Mouse (Mus musculus): ENCODE measurements around the gene Psip1. TPM values are rescaled to one million over a fixed set of nuclear protein-coding genes. Genes with fewer than 3 reads are reported as not detected.
"Not testable (repeated sequence)": the region's sequence is repeated elsewhere in the genome, so short reads cannot be mapped to it uniquely, and the experiment has no call there.

Gene Psip1
- total and polyA plus RNA-seq, 2 experiments from 2014 or later = 298 to 309 TPM

DNA sequence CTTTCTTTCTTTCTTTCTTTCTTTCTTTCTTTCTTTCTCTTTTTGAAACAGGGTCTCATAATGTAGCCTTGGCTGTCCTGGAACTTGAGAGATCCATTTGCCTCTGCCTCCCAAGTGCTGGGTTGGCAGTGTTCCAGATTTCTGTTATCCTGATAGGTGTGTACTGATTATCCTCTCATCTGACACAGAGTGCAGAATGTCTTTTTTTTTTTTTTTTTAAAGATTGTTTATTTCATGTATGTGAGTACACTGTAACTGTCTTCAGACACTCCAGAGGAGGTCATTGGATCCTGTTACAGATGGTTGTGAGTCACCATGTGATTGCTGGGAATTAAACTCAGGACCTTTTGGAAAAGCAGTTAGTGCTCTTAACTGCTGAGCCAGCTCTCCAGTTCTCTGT is 33.5 kb upstream of the Psip1 start:
- H3K9me3 ChIP-seq (ENCODE audit: low read length) = no peaks in the 10 kb centered on the region
- no peaks in the 10 kb centered on the region for H3K27me3 ChIP-seq (ENCODE audit: insufficient read depth, low read length)
- H3K9ac ChIP-seq = no peak overlapping the region
- H3K27ac ChIP-seq (ENCODE audit: low read depth, low read length) = no peak overlapping the region
- H3K36me3 ChIP-seq (ENCODE audit: insufficient read depth) = no peaks in the 10 kb centered on the region
- H3K4me1 ChIP-seq (ENCODE audit: insufficient read depth) = 0 out of 2 replicates have a peak, but pooled peaks cover 5% of the 10 kb centered on the region
- no peak for ATAC-seq
- no peak overlapping the region for H3K4me3 ChIP-seq (ENCODE audit: low read depth, low read length)
- no peak for DNase-seq
- no peak overlapping the region for H3K4me2 ChIP-seq (ENCODE audit: low read depth)
- TF ChIP-seq CTCF (IDR thresholded peaks at IDR 0.05; ENCODE audit: low read depth) = no peak

DNA sequence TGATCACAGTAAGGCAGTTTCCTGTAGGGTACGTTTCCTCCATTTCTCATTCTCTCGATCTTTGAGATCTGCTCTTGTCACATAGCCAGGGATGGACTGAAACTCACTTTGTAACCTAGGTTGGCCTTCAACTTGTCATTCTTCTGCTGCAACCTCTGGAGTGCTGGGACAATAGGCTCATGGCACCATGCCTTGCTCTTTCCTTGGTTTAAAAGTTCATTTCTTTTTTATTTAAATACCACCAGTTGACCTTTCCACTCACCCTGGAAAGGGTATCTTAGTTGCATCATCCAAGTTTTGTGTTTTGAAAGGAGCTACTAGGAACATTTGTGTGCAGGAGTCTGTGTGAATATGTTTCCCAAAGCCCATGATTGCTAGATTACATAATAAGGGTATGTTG is 32.9 kb upstream of the Psip1 start:
- 0 out of 2 replicates have a peak, but pooled peaks cover 2% of the 10 kb centered on the region for H3K4me1 ChIP-seq (ENCODE audit: insufficient read depth)
- H3K27ac ChIP-seq (ENCODE audit: low read depth, low read length) = no peak overlapping the region
- H3K36me3 ChIP-seq (ENCODE audit: insufficient read depth) = no peaks in the 10 kb centered on the region
- no peaks in the 10 kb centered on the region for H3K9me3 ChIP-seq (ENCODE audit: low read length)
- H3K4me3 ChIP-seq (ENCODE audit: low read depth, low read length) = no peak overlapping the region
- 82% methylated on average over 2 of the region's 2 CpGs for WGBS
- H3K4me2 ChIP-seq (ENCODE audit: low read depth) = no peak overlapping the region
- no peak for ATAC-seq
- no peak overlapping the region for H3K9ac ChIP-seq
- H3K27me3 ChIP-seq (ENCODE audit: insufficient read depth, low read length) = no peaks in the 10 kb centered on the region
- DNase-seq = no peak
- TF ChIP-seq CTCF (IDR thresholded peaks at IDR 0.05; ENCODE audit: low read depth) = no peak

DNA sequence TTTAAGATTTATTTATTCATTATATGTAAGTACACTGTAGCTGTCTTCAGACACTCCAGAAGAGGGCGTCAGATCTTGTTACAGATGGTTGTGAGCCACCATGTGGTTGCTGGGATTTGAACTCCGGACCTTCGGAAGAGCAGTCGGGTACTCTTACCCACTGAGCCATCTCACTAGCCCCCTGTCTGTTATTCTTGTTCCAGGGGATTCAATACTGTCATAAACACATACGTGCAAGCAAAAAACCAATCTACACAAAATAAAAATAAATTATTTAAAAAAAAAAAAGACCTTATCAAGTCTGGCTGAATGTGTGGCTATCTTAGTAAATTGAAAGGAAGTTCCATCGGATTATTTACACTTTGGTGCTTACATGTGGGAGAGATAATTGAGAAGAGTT is 29.9 kb upstream of the Psip1 start:
- H3K9ac ChIP-seq; H3K9me3 ChIP-seq (ENCODE audit: low read length); H3K4me2 ChIP-seq (ENCODE audit: low read depth); DNase-seq; H3K27ac ChIP-seq (ENCODE audit: low read depth, low read length); H3K4me3 ChIP-seq (ENCODE audit: low read depth, low read length); H3K36me3 ChIP-seq (ENCODE audit: insufficient read depth); H3K4me1 ChIP-seq (ENCODE audit: insufficient read depth); ATAC-seq; H3K27me3 ChIP-seq (ENCODE audit: insufficient read depth, low read length): not testable (repeated sequence)
- WGBS = 98% methylated on average over 5 of the region's 6 CpGs

DNA sequence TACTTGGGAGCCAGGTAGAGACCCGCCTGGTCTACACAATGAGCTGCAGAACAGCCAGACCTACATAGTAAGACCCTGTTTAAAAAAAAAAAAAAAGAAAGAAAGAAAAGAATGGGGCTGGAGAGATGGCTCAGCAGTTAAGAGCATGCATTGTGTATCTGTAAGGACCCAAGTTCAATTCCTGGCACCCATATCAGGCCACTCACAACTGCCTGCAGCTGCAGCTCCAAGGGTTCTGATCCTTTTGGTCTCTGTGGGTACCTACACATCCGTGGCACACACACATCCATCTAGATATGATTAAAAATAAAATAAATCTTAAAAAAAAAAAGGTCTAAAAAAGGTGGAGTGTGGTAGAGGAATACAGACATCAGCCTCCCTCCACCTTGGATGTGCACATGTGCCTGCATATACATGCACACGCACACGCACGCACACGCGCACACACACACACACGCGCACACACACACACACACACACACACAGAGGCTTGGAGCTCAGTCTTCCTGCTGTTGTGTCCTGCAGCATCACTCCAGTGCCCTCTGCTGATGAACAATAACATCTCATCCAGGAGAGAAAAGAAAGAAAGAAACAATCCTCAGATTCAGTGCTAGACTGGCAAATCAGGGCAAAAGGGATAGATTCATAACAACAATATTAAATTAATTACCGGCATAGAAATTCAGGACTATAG is 28.9 kb upstream of the Psip1 start:
- DNase-seq = peak; percentile 31
- H3K27me3 ChIP-seq (ENCODE audit: insufficient read depth, low read length) = no peaks in the 10 kb centered on the region
- H3K4me1 ChIP-seq (ENCODE audit: insufficient read depth) = no peaks in the 10 kb centered on the region
- H3K9me3 ChIP-seq (ENCODE audit: low read length) = no peaks in the 10 kb centered on the region
- no peaks in the 10 kb centered on the region for H3K36me3 ChIP-seq (ENCODE audit: insufficient read depth)
- H3K4me3 ChIP-seq (ENCODE audit: low read depth, low read length) = no peak overlapping the region
- no peak overlapping the region for H3K27ac ChIP-seq (ENCODE audit: low read depth, low read length)
- peak; percentile 32; the same call in 1 of the 2 replicates for ATAC-seq
- WGBS = 85% methylated on average over 10 of the region's 10 CpGs
- H3K9ac ChIP-seq = no peak overlapping the region
- TF ChIP-seq CTCF (IDR thresholded peaks at IDR 0.05; ENCODE audit: low read depth) = peak; percentile 68
- no peak overlapping the region for H3K4me2 ChIP-seq (ENCODE audit: low read depth)

DNA sequence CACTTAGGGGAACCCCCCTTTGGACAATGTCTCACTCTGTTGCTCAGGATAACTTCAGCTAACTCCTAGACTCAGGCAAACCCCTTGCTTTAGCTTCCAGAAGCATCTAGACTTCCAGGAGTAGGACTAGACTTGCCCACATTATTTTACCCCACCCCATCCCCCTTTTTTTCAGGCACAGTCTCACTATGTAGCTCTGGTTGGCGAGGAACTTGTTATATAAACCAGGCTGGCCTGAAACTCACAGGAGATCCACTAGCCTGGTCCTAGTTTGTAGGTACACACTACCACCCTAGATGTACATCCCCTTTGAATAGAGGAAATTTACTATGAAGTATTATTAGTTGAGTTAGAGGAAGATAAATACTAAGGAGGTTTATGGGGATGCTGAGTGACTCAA is 27.9 kb upstream of the Psip1 start:
- ATAC-seq = no peak
- Histone ChIP-seq H3K27me3 (ENCODE audit: insufficient read depth, low read length) (no peaks in the 10 kb centered on the region), H3K4me2 (ENCODE audit: low read depth) (no peak overlapping the region), H3K9me3 (ENCODE audit: low read length) (no peaks in the 10 kb centered on the region), H3K27ac (ENCODE audit: low read depth, low read length) (no peak overlapping the region), H3K36me3 (ENCODE audit: insufficient read depth) (no peaks in the 10 kb centered on the region), H3K9ac (no peak overlapping the region), H3K4me3 (ENCODE audit: low read depth, low read length) (no peak overlapping the region), H3K4me1 (ENCODE audit: insufficient read depth) (no peaks in the 10 kb centered on the region)
- WGBS = 89% methylated on average over 1 of the region's 1 CpGs
- no peak for TF ChIP-seq CTCF (IDR thresholded peaks at IDR 0.05; ENCODE audit: low read depth)
- DNase-seq = no peak

DNA sequence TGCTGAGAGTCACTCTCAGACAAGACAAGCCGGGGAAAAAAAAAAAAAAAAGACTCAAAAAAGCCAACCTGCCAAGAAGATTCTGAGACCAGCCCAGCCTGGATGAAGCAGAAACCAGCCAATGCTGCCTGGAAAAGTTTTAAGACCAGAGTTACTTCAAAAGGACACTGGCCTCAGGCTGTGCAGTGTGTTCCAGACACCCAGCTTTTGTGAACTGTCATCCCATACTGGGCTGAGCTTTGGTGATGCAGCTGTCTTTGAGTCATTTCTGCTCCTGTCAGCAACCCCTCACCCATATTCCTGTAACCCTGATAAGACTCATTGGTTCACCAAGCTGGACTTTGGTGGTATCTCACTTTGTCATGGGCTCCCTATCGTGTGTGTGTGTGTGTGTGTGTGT is 26.4 kb upstream of the Psip1 start:
- no peaks in the 10 kb centered on the region for H3K36me3 ChIP-seq (ENCODE audit: insufficient read depth)
- no peak overlapping the region for H3K27ac ChIP-seq (ENCODE audit: low read depth, low read length)
- WGBS = 67% methylated on average over 2 of the region's 2 CpGs
- DNase-seq (no peak), ATAC-seq (no peak)
- no peak overlapping the region for H3K9ac ChIP-seq
- H3K4me3 ChIP-seq (ENCODE audit: low read depth, low read length) = no peak overlapping the region
- no peaks in the 10 kb centered on the region for H3K27me3 ChIP-seq (ENCODE audit: insufficient read depth, low read length)
- H3K4me1 ChIP-seq (ENCODE audit: insufficient read depth) = no peaks in the 10 kb centered on the region
- no peak for TF ChIP-seq CTCF (IDR thresholded peaks at IDR 0.05; ENCODE audit: low read depth)
- H3K4me2 ChIP-seq (ENCODE audit: low read depth) = no peak overlapping the region
- no peaks in the 10 kb centered on the region for H3K9me3 ChIP-seq (ENCODE audit: low read length)

DNA sequence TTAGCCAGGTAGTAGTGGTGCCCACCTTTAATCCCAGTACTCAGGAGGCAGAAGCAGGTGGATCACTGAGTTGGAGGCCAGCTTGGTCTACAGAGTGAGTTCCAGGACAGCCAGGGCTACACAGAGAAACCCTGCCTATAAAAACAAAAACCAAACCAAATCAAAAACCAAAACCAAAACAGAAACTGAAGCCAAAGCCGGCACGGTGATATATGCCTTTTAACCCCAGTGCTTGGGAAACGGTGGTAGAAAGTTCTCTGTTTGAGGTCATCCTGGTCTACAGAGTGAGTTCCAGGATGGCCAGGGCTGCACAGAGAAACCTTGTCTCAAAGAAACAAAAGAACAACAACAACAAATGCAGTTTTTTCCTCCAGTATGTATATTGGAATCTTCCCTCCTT is 26.0 kb upstream of the Psip1 start:
- TF ChIP-seq CTCF (IDR thresholded peaks at IDR 0.05; ENCODE audit: low read depth) = no peak
- Histone ChIP-seq H3K4me1 (ENCODE audit: insufficient read depth) (no peaks in the 10 kb centered on the region), H3K27me3 (ENCODE audit: insufficient read depth, low read length) (no peaks in the 10 kb centered on the region), H3K27ac (ENCODE audit: low read depth, low read length) (no peak overlapping the region), H3K4me2 (ENCODE audit: low read depth) (no peak overlapping the region), H3K9me3 (ENCODE audit: low read length) (no peaks in the 10 kb centered on the region), H3K9ac (no peak overlapping the region), H3K36me3 (ENCODE audit: insufficient read depth) (no peaks in the 10 kb centered on the region), H3K4me3 (ENCODE audit: low read depth, low read length) (no peak overlapping the region)
- DNase-seq (no peak), ATAC-seq (no peak)
- WGBS = 87% methylated on average over 3 of the region's 3 CpGs
